In genomic region chr2:104260920-104261740, GRCm38 (mm10) we compare ENCODE assay signal across 22 mouse cellular contexts.
DNase-seq lines count a peak whose midpoint lies in the region; ATAC-seq and TF ChIP-seq lines count a peak whose summit lies in the region.
"Had no signal": no experiment of that assay in that cellular context is flagged by ENCODE, and none has a peak within 500 bp of the region (broad histone marks: within the 10 kb centered on the region; RNA-seq: fewer than 3 reads in every experiment).

No protein-coding gene starts in this region.

- H3K4me3 ChIP-seq in heart, embryonic 12.5 days: no peak overlapping the region
- no peak overlapping the region for H3K4me3 ChIP-seq in lung, postnatal 0 days (ENCODE audit: low read depth, low read length)
- H3K4me3 ChIP-seq: embryonic facial prominence, embryonic 12.5 days; forebrain, embryonic 15.5 days; heart, embryonic 15.5 days; hindbrain, embryonic 12.5 days; limb, embryonic 15.5 days; liver, embryonic 15.5 days; neural tube, embryonic 15.5 days had no signal

- no peak overlapping the region for H3K4me2 ChIP-seq in heart, embryonic 12.5 days
- H3K4me2 ChIP-seq in lung, postnatal 0 days (replicated peaks; ENCODE audit: low read depth, low read length): no peak overlapping the region
- H3K4me2 ChIP-seq: embryonic facial prominence, embryonic 12.5 days; forebrain, embryonic 15.5 days; heart, embryonic 15.5 days; hindbrain, embryonic 12.5 days; limb, embryonic 15.5 days; liver, embryonic 15.5 days; neural tube, embryonic 15.5 days had no signal

- no peak overlapping the region for H3K27ac ChIP-seq in heart, embryonic 12.5 days (ENCODE audit: poor library complexity, severe bottlenecking)
- H3K27ac ChIP-seq in lung, postnatal 0 days (ENCODE audit: low read length): no peak overlapping the region
- H3K27ac ChIP-seq: embryonic facial prominence, embryonic 12.5 days; forebrain, embryonic 15.5 days; heart, embryonic 15.5 days; hindbrain, embryonic 12.5 days; limb, embryonic 15.5 days; liver, embryonic 15.5 days; neural tube, embryonic 15.5 days had no signal

- H3K9me3 ChIP-seq in heart, embryonic 12.5 days (replicated peaks): no peaks in the 10 kb centered on the region
- H3K9me3 ChIP-seq in lung, postnatal 0 days (ENCODE audit: low read length): no peaks in the 10 kb centered on the region
- H3K9me3 ChIP-seq: embryonic facial prominence, embryonic 12.5 days; forebrain, embryonic 15.5 days; G1E; heart, embryonic 15.5 days; hindbrain, embryonic 12.5 days; limb, embryonic 15.5 days; liver, embryonic 15.5 days; neural tube, embryonic 15.5 days had no signal

- H3K36me3 ChIP-seq in heart, embryonic 12.5 days: no peaks in the 10 kb centered on the region
- no peaks in the 10 kb centered on the region for H3K36me3 ChIP-seq in lung, postnatal 0 days (ENCODE audit: insufficient read depth, low read length)
- H3K36me3 ChIP-seq: embryonic facial prominence, embryonic 12.5 days; forebrain, embryonic 15.5 days; G1E; heart, embryonic 15.5 days; hindbrain, embryonic 12.5 days; limb, embryonic 15.5 days; liver, embryonic 15.5 days; neural tube, embryonic 15.5 days had no signal

- H3K9ac ChIP-seq in heart, embryonic 12.5 days: no peak overlapping the region
- no peak overlapping the region for H3K9ac ChIP-seq in lung, postnatal 0 days (replicated peaks; ENCODE audit: low read depth)
- H3K9ac ChIP-seq: embryonic facial prominence, embryonic 12.5 days; forebrain, embryonic 15.5 days; heart, embryonic 15.5 days; hindbrain, embryonic 12.5 days; limb, embryonic 15.5 days; liver, embryonic 15.5 days; neural tube, embryonic 15.5 days had no signal

- 75% methylated on average over 18 of the region's 18 CpGs for WGBS in heart, embryonic 12.5 days
- WGBS in lung, postnatal 0 days: 65% methylated on average over 18 of the region's 18 CpGs

- no peak for ATAC-seq in heart, embryonic 12.5 days (ENCODE audit: insufficient number of reproducible peaks, low FRiP score)
- peak; percentile 77 for ATAC-seq in lung, postnatal 0 days
- ATAC-seq: activated CD4-positive, CD25-positive, alpha-beta regulatory T cell, adult 4 months; forebrain, embryonic 15.5 days; midbrain, embryonic 16.5 days had no signal

- TF ChIP-seq CTCF in lung, postnatal 0 days (IDR thresholded peaks at IDR 0.05): no peak

- DNase-seq in heart, adult 8-10 months (ENCODE audit: low spot score): peak; percentile 1
- DNase-seq in kidney, postnatal 14 days: peak; percentile 48
- DNase-seq in kidney, adult 18-20 months: no peak
- DNase-seq in lung, postnatal 0 days (ENCODE audit: low spot score): peak; percentile 69
- DNase-seq in lung, postnatal 14 days: no peak
- peak; percentile 27 to 49 for DNase-seq in kidney, postnatal 4 days
- DNase-seq in spleen, postnatal 10 days (ENCODE audit: low spot score in 2 of 2): no peak
- DNase-seq: adrenal gland, postnatal 10 days; cerebellum, adult 9-11 months; layer of hippocampus, postnatal 36 days; spleen, adult 18-20 months had no signal

- no peak for TF ChIP-seq EP300 in lung, postnatal 0 days (IDR thresholded peaks at IDR 0.05)

- peaks cover 5% of the 10 kb centered on the region; the same call in 1 of the 2 replicates for H3K27me3 ChIP-seq in heart, embryonic 12.5 days (replicated peaks)
- H3K27me3 ChIP-seq in lung, postnatal 0 days (replicated peaks; ENCODE audit: insufficient read depth, low read length): no peaks in the 10 kb centered on the region
- H3K27me3 ChIP-seq: embryonic facial prominence, embryonic 12.5 days; forebrain, embryonic 15.5 days; hindbrain, embryonic 12.5 days; liver, embryonic 15.5 days; neural tube, embryonic 15.5 days had no signal

- H3K4me1 ChIP-seq in heart, embryonic 12.5 days (replicated peaks): no peaks in the 10 kb centered on the region
- H3K4me1 ChIP-seq in lung, postnatal 0 days (ENCODE audit: insufficient read depth, low read depth, low read length): no peaks in the 10 kb centered on the region
- H3K4me1 ChIP-seq: embryonic facial prominence, embryonic 12.5 days; heart, embryonic 15.5 days; hindbrain, embryonic 12.5 days; liver, embryonic 15.5 days had no signal

Comparison
In these comparisons a context has a peak if more than half of its experiments do, and no peak if none do; other contexts are left out.
1. DNase-seq: peak in heart, adult 8-10 months (single experiment), kidney, postnatal 14 days (single experiment), lung, postnatal 0 days (single experiment) and kidney, postnatal 4 days (2 of 2); none in kidney, adult 18-20 months (single experiment), lung, postnatal 14 days (single experiment) and spleen, postnatal 10 days (0 of 2).